In the genomic region with DNA sequence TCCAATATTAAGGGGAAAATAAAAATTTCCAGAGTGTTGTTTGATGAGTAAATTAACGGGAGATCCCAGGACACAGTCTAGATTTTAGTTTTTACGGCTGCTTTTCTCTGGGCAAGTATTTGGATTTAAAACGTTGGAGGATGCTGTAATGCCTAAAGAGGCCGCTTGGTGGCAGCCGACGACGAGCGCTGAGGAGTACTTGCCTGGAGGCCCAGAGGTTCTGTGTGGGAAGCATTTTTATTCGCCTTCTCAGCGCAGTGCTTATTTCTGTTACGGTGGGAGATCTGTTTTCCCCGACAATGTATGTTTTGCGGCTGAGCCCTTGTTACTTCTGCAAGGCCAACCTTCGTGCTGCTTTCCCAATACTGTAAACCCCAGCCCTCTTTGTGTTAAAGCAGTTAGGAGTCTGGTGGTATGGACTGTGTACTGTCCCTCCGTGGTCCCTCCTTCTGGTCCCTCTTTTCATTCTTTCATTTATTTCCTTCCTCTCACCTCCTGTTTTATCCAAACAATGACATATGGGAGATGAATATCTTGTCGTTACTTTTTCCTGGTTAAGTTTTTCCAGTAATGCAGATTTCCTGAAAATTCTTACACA, we compare ENCODE assay signal across 8 mouse cellular contexts.
DNase-seq lines count a peak whose midpoint lies in the region; ATAC-seq lines count a peak whose summit lies in the region.

No protein-coding gene starts in this region.

- H3K9me3 ChIP-seq in heart, embryonic 12.5 days (replicated peaks) = no peaks in the 10 kb centered on the region
- H3K9me3 ChIP-seq in limb, embryonic 12.5 days = no peaks in the 10 kb centered on the region

- intact Hi-C loops in gastrocnemius, postnatal 14 days (cut with DNase I; ENCODE audit: low total_unique reads) = loop anchor here (2.0 kb wide), 1 partner anchor 366 kb away; no protein-coding TSS in a partner anchor

- no peaks in the 10 kb centered on the region for H3K27me3 ChIP-seq in heart, embryonic 12.5 days (replicated peaks)
- H3K27me3 ChIP-seq in limb, embryonic 12.5 days = peaks cover 4% of the 10 kb centered on the region; the same call in 1 of the 2 replicates

- no peak overlapping the region for H3K9ac ChIP-seq in heart, embryonic 12.5 days
- no peak overlapping the region for H3K9ac ChIP-seq in limb, embryonic 12.5 days (replicated peaks)

- H3K36me3 ChIP-seq in heart, embryonic 12.5 days = no peaks in the 10 kb centered on the region
- no peaks in the 10 kb centered on the region for H3K36me3 ChIP-seq in limb, embryonic 12.5 days

- DNase-seq in heart, adult 8-10 months (ENCODE audit: low spot score) = peak; percentile 28
- peak; percentile 79 to 87 for DNase-seq in cerebellum, postnatal 4 days (ENCODE audit: low spot score in 2 of 2)
- peak; percentile 62 for DNase-seq in gastrocnemius, postnatal 14 days
- DNase-seq in kidney, adult 9 months = peak; percentile 67
- peak; percentile 73 for DNase-seq in neural tube, embryonic 10.5 days (ENCODE audit: extremely low spot score, low spot score)
- peak; percentile 56 for DNase-seq in telencephalon, adult 2 months (ENCODE audit: low read depth, low spot score)

- H3K4me2 ChIP-seq in heart, embryonic 12.5 days = no peak overlapping the region
- 0 out of 2 replicates have a peak overlapping the region, but pooled peaks have one; percentile 24 for H3K4me2 ChIP-seq in limb, embryonic 12.5 days

- no peak overlapping the region for H3K27ac ChIP-seq in heart, embryonic 12.5 days (ENCODE audit: poor library complexity, severe bottlenecking)
- no peak overlapping the region for H3K27ac ChIP-seq in limb, embryonic 12.5 days

- no peaks in the 10 kb centered on the region for H3K4me1 ChIP-seq in heart, embryonic 12.5 days (replicated peaks)
- H3K4me1 ChIP-seq in limb, embryonic 12.5 days (replicated peaks) = no peaks in the 10 kb centered on the region

- H3K4me3 ChIP-seq in heart, embryonic 12.5 days = no peak overlapping the region
- H3K4me3 ChIP-seq in limb, embryonic 12.5 days (replicated peaks) = no peak overlapping the region

- 18% methylated on average over 16 of the region's 16 CpGs for WGBS in heart, embryonic 12.5 days
- 15% methylated on average over 16 of the region's 16 CpGs for WGBS in limb, embryonic 12.5 days

- no peak for ATAC-seq in heart, embryonic 12.5 days (ENCODE audit: insufficient number of reproducible peaks, low FRiP score)
- peak; percentile 63; the same call in 1 of the 2 replicates for ATAC-seq in limb, embryonic 12.5 days (ENCODE audit: insufficient number of reproducible peaks, insufficient read depth, low FRiP score, low TSS enrichment, low read depth)

Comparison
In these comparisons a context has a peak if more than half of its experiments do, and no peak if none do; other contexts are left out.
1. DNase-seq: peak in every context shown above with its lines; median percentile 83 in cerebellum, postnatal 4 days; 73 in neural tube, embryonic 10.5 days; 67 in kidney, adult 9 months; 62 in gastrocnemius, postnatal 14 days; 56 in telencephalon, adult 2 months; 28 in heart, adult 8-10 months.